Mouse (Mus musculus) lung, adult 2 months (tissue): ENCODE results near the gene B3glct.

Experiments used
- CTCF ChIP-seq: fragments of 200-500 bp; IDR thresholded peaks from 2 replicates; pipeline ENCODE4 v1.5.1; 2011; ENCODE audit warnings: mild to moderate bottlenecking, low read length, control low read depth; ENCODE audit not compliant: insufficient read depth
- POLR2A ChIP-seq: fragments of 200-500 bp; IDR thresholded peaks from 2 replicates; pipeline ENCODE4 v1.6.1; 2011; ENCODE audit warnings: low read depth, mild to moderate bottlenecking, control low read depth, low read length, borderline replicate concordance; ENCODE audit errors: extremely low read depth

- TF ChIP-seq CTCF (no peak), POLR2A (no peak)
Measured at GRCm38 (mm10) chr5:149655636-149656035, 22.4 kb upstream of the B3glct start.
